Mouse (Mus musculus): ENCODE measurements around the gene a. TPM values are rescaled to one million over a fixed set of nuclear protein-coding genes. Genes with fewer than 3 reads are reported as not detected.
"Not testable (repeated sequence)": the region's sequence is repeated elsewhere in the genome, so short reads cannot be mapped to it uniquely, and the experiment has no call there.

Gene a
- polyA plus RNA-seq, 1 experiment from 2014 or later = 0.32 TPM

DNA sequence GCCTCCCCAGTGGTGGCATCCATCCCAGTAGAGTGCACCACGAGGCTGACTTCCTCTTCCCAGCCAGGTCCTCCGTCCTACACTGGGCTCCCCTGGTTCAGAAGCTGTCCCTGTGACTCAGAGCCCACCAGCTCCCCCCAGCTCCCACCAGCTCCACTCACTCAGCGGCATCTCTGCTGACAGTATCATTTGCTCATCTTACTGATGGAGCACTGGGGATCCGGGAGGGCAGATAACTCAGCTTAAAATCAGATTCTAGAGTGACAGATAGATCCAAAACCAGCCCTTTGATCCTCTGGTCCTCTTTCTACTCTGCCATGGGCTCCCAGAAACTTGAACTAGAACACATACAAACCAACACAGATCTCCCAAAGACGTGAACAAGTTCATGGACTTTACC, 159.4 kb downstream of the a start:
- Histone ChIP-seq H3K27ac (replicated peaks) (no peak overlapping the region), H3K27me3 (replicated peaks) (peaks cover 26% of the 10 kb centered on the region), H3K9ac (no peak overlapping the region), H3K4me3 (no peak overlapping the region), H3K4me2 (no peak overlapping the region), H3K36me3 (no peaks in the 10 kb centered on the region), H3K4me1 (peaks cover 6% of the 10 kb centered on the region; the same call in 1 of the 2 replicates), H3K9me3 (no peaks in the 10 kb centered on the region)
- ATAC-seq (ENCODE audit: extremely low read depth, insufficient number of reproducible peaks, low FRiP score, low TSS enrichment) = no peak
- 33% methylated on average over 5 of the region's 5 CpGs for WGBS

DNA sequence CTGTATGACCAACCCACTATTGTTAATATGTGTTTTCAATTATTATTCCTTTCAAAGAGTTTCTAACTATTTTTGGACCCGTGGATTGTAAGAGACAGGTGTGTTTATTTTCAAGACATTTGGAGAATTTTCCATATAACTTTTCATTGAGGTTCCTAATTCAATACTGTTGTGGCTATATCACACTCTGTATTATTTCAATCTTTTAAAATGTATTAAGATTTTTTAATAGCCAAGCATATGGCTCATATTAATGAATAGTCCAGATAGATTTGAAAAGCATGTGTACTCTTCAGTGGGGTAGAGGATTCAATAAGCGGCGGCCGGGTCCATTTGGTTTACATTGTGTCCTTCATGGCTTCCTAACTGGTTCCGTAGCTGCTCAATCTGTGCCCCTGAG, 168.3 kb downstream of the a start:
- Histone ChIP-seq H3K36me3 (no peaks in the 10 kb centered on the region), H3K27ac (replicated peaks) (no peak overlapping the region), H3K4me3 (no peak overlapping the region), H3K9ac (no peak overlapping the region), H3K9me3 (no peaks in the 10 kb centered on the region), H3K4me1 (no peaks in the 10 kb centered on the region), H3K4me2 (no peak overlapping the region), H3K27me3 (replicated peaks) (peaks cover 7% of the 10 kb centered on the region)
- WGBS = 84% methylated on average over 5 of the region's 5 CpGs
- no peak for ATAC-seq (ENCODE audit: extremely low read depth, insufficient number of reproducible peaks, low FRiP score, low TSS enrichment)

DNA sequence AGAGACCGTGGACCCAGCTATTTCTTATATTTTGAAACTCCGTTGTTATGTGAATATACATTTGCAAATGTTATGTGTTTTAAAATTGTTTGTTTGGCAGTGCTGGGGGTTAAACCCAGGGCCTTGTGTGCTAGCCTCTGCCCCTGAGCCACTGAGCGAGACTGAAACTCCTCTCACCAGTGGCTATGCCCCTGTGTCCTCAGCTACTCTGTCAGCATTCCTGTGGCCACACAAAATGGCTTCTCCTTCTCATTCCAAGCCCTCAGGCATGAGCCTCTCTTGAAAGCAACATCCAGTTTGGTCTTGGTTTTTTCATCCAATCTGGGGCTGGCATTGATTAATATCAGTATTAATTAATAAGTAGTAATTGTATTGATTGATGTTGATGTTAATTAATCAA, 168.7 kb downstream of the a start:
- H3K9ac ChIP-seq = no peak overlapping the region
- peaks cover 4% of the 10 kb centered on the region; the same call in 1 of the 2 replicates for H3K27me3 ChIP-seq (replicated peaks)
- ATAC-seq (ENCODE audit: extremely low read depth, insufficient number of reproducible peaks, low FRiP score, low TSS enrichment) = no peak
- WGBS = 82% methylated on average over 3 of the region's 3 CpGs
- H3K4me1 ChIP-seq = no peaks in the 10 kb centered on the region
- no peak overlapping the region for H3K4me3 ChIP-seq
- H3K9me3 ChIP-seq = no peaks in the 10 kb centered on the region
- no peak overlapping the region for H3K27ac ChIP-seq (replicated peaks)
- no peaks in the 10 kb centered on the region for H3K36me3 ChIP-seq
- no peak overlapping the region for H3K4me2 ChIP-seq

DNA sequence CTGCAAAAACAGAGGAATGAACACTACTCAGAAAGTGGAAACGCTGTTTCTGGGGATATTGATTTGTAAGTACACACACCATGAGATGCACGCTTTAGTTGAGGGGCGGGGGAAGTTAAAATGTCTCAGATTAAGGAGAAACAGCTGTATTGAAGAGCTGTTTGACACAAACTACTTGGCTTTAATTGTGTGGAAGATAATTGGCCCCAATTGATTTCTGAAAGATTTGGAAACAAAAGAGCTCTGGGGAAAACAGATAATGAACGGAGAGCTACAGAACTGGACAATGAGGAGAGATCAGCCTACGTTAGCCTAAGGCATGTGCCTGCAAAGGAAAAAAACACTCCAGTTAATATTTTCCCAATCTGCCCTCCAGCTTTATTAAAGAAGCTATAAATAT, 172.0 kb downstream of the a start:
- no peak overlapping the region for H3K9ac ChIP-seq
- H3K4me1 ChIP-seq = no peaks in the 10 kb centered on the region
- no peaks in the 10 kb centered on the region for H3K36me3 ChIP-seq
- no peaks in the 10 kb centered on the region for H3K9me3 ChIP-seq
- H3K27me3 ChIP-seq (replicated peaks) = peaks cover 13% of the 10 kb centered on the region
- no peak overlapping the region for H3K4me3 ChIP-seq
- no peak overlapping the region for H3K27ac ChIP-seq (replicated peaks)
- no peak overlapping the region for H3K4me2 ChIP-seq
- WGBS = 78% methylated on average over 5 of the region's 5 CpGs
- no peak for ATAC-seq (ENCODE audit: extremely low read depth, insufficient number of reproducible peaks, low FRiP score, low TSS enrichment)

DNA sequence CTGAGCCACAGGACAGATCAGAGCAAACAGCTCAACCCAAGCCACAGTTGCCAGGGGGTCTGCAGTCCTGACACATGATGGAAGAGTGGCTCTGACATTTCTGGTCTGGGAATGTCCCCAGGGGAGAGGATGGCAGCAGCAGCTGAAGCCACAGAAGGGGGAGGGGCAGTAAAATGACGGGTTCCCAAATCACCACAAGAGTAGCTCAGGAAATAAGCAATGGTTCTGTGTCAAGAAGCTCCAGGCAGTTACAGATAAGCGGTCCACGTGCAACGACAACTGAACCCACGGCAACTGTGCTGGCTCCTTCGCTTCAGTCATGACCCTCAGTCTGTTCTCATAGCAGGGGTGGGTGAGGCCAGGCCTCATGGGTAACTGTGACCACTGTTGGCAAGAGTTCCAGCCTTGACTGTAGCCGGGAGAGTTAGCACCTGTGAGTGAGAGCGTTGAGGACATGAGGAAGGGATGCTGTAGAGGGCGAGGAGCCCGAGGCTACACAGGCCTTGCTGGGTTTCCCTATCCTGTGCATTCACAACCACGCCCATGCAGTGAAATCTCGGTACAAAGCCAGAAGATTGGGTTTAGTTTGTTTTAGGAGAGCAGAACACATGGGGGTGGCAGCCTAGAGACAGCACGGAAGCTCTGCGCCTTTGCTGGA, 178.7 kb downstream of the a start:
- not testable (repeated sequence) for H3K9me3 ChIP-seq; H3K27ac ChIP-seq (replicated peaks); H3K4me3 ChIP-seq; H3K9ac ChIP-seq; H3K36me3 ChIP-seq; ATAC-seq (ENCODE audit: extremely low read depth, insufficient number of reproducible peaks, low FRiP score, low TSS enrichment); H3K4me2 ChIP-seq
- Histone ChIP-seq H3K27me3 (replicated peaks) (peaks cover 25% of the 10 kb centered on the region), H3K4me1 (peaks cover 25% of the 10 kb centered on the region)
- WGBS = 54% methylated on average over 14 of the region's 14 CpGs

DNA sequence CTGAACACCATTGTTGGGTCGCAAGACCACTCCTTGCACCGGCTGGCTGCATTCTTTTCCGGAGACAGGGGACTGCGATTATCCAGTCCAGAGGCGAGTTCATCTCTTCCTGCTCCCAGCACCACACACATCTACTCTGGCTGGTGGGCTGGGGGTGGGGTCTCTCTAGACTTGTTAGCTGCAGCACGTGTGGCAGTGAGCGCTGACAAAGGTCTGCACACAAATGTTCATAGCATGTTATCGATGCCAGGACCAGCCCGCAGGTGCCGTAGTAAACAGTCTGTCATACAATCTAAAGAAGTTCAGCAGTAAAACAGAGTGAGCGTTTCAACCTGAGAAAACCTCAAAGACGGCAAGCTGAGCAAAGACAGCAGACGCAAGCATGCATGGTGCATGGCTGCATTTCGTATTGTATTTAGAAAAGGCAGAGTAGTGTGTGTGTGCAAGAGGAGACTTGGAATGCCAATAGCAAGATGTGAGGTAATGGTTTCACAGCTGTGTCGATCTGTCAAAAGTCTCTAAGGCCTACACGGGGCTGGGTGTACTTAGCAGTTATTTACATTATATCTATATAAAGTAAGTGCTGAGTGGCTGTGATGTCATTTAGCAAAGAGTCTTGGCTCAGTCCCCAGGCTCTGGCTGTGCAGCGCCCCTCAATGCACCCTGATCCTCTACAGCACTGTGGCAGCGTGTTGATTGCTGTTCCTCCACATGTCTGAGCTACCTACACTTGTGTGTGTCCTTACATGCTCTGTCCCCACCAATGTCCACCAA, 180.9 kb downstream of the a start:
- H3K27ac ChIP-seq (replicated peaks) = peak overlapping the region; percentile 32; the same call in 1 of the 2 replicates
- peak overlapping the region; percentile 24; the same call in 1 of the 2 replicates for H3K4me3 ChIP-seq
- no peaks in the 10 kb centered on the region for H3K9me3 ChIP-seq
- 33% methylated on average over 18 of the region's 18 CpGs for WGBS
- no peaks in the 10 kb centered on the region for H3K36me3 ChIP-seq
- peaks cover 25% of the 10 kb centered on the region for H3K4me1 ChIP-seq
- ATAC-seq (ENCODE audit: extremely low read depth, insufficient number of reproducible peaks, low FRiP score, low TSS enrichment) = peak; percentile 70; the same call in 1 of the 2 replicates
- no peak overlapping the region for H3K9ac ChIP-seq
- peaks cover 26% of the 10 kb centered on the region for H3K27me3 ChIP-seq (replicated peaks)
- H3K4me2 ChIP-seq = peak overlapping the region; percentile 58

DNA sequence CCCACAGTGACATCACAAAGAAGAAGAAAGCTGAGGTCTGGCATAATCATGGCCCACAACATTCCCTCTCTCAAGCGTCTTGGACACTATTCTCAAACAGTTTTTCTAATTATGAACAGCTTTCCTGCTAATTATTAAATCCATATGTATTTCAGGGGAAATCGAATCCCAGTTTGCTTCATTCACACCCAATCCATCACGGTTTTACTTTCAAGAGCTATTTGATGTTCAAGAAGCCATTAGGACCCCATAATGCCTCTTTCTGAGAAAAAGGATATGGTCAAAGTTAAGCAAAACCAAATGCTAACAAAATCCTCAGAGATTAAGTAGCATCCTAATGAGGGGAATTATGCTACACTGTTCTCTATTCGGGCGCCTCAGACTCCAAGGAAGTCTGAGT, 181.8 kb downstream of the a start:
- peaks cover 21% of the 10 kb centered on the region for H3K27me3 ChIP-seq (replicated peaks)
- no peaks in the 10 kb centered on the region for H3K36me3 ChIP-seq
- H3K9ac ChIP-seq = no peak overlapping the region
- H3K27ac ChIP-seq (replicated peaks) = no peak overlapping the region
- H3K4me3 ChIP-seq = no peak overlapping the region
- 81% methylated on average over 5 of the region's 5 CpGs for WGBS
- peaks cover 25% of the 10 kb centered on the region for H3K4me1 ChIP-seq
- no peak for ATAC-seq (ENCODE audit: extremely low read depth, insufficient number of reproducible peaks, low FRiP score, low TSS enrichment)
- no peaks in the 10 kb centered on the region for H3K9me3 ChIP-seq
- no peak overlapping the region for H3K4me2 ChIP-seq

DNA sequence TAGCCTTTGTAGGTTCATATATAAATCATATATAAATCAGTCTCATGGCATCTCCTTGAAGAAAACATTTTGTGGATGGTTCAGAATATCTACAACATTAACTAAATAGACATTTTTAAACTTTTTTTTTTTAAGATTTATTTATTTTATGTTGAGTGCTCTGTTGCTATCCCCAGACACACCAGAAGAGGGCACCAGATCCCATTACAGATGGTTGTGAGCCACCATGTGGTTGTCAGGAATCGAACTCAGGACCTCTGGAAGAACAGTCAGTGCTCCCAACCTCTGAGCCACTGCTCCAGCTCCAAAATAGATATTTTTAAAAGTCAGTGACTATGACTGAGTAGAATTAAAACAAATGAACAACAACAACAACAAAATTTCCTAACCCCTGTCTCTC, 195.4 kb downstream of the a start:
- H3K9me3 ChIP-seq = no peaks in the 10 kb centered on the region
- H3K4me3 ChIP-seq = no peak overlapping the region
- no peak overlapping the region for H3K4me2 ChIP-seq
- no peak overlapping the region for H3K27ac ChIP-seq (replicated peaks)
- WGBS = 69% methylated on average over 1 of the region's 1 CpGs
- H3K36me3 ChIP-seq = no peaks in the 10 kb centered on the region
- no peak for ATAC-seq (ENCODE audit: extremely low read depth, insufficient number of reproducible peaks, low FRiP score, low TSS enrichment)
- no peaks in the 10 kb centered on the region for H3K27me3 ChIP-seq (replicated peaks)
- no peaks in the 10 kb centered on the region for H3K4me1 ChIP-seq
- no peak overlapping the region for H3K9ac ChIP-seq

DNA sequence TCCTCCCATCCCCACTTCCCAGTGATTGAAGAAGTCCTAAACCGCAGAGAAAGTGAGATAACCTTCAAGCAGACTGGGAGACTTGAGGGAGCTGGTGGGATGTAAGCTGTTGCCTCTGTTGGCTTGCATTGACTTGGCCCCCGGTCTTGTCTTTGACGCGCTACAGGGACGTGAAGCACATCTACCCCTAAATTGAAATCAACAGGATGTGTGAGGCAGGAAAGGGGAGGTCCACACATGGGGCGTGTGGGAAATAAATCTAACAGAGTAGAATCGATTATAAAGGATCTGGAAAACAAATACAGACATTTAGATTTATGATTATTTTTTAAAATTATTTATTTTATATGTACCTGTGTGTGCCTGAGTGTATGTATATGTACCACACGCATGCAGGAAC, 200.2 kb downstream of the a start:
- no peak overlapping the region for H3K4me2 ChIP-seq
- no peaks in the 10 kb centered on the region for H3K9me3 ChIP-seq
- H3K9ac ChIP-seq = no peak overlapping the region
- H3K27me3 ChIP-seq (replicated peaks) = no peaks in the 10 kb centered on the region
- H3K36me3 ChIP-seq = no peaks in the 10 kb centered on the region
- no peak for ATAC-seq (ENCODE audit: extremely low read depth, insufficient number of reproducible peaks, low FRiP score, low TSS enrichment)
- no peak overlapping the region for H3K4me3 ChIP-seq
- no peaks in the 10 kb centered on the region for H3K4me1 ChIP-seq
- 62% methylated on average over 8 of the region's 8 CpGs for WGBS
- H3K27ac ChIP-seq (replicated peaks) = no peak overlapping the region

DNA sequence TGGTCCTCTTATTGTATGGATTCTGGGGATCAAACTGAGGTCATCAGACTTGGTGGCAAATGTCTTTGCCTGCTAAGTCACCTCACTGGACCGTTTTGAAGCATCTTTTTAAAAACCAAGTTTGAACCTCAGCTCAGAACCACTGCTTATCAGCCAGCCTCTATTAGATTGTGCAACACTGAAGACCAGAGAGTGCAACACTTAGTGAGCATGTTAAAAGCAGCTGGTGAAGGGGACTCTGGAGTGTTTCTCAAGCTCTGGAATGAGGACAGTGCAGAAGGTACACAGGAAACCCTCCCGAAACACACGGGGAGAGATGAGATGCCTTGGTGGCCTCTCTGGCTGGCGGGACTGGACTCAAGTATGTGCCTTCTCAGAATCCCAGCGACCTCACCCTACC, 200.9 kb downstream of the a start:
- Histone ChIP-seq H3K36me3 (no peaks in the 10 kb centered on the region), H3K27ac (replicated peaks) (no peak overlapping the region), H3K27me3 (replicated peaks) (no peaks in the 10 kb centered on the region), H3K4me3 (no peak overlapping the region), H3K9ac (no peak overlapping the region), H3K4me2 (no peak overlapping the region), H3K9me3 (no peaks in the 10 kb centered on the region), H3K4me1 (no peaks in the 10 kb centered on the region)
- WGBS = 69% methylated on average over 5 of the region's 5 CpGs
- ATAC-seq (ENCODE audit: extremely low read depth, insufficient number of reproducible peaks, low FRiP score, low TSS enrichment) = no peak

DNA sequence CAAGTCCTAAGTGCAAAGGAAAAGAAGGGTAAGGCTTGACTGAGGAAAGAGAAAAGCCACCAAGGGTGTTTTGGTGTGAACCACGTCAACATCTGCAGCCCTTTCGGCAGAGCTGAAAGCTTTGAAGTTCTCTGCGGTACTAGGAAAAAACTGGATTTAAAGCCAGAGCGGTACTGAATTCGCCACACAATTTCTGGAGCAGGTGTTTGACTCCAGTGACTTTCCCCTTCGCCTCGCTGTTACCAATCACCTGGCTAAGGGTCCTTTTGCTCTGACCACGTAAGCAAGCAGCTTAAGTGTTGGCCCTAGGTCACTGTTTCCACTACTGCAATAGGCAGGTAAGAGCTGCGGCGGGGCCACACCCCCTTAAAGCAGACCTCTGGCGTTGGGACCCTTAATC, 214.3 kb downstream of the a start:
- H3K27ac ChIP-seq (replicated peaks) = no peak overlapping the region

More for the DNA sequence above, 214.3 kb downstream of the a start:
- Histone ChIP-seq H3K9ac (no peak overlapping the region), H3K4me3 (no peak overlapping the region), H3K4me1 (no peaks in the 10 kb centered on the region), H3K4me2 (no peak overlapping the region), H3K27me3 (replicated peaks) (no peaks in the 10 kb centered on the region), H3K36me3 (no peaks in the 10 kb centered on the region), H3K9me3 (no peaks in the 10 kb centered on the region)
- no peak for ATAC-seq (ENCODE audit: extremely low read depth, insufficient number of reproducible peaks, low FRiP score, low TSS enrichment)
- WGBS = 84% methylated on average over 11 of the region's 11 CpGs

All from heart, embryonic 13.5 days (tissue).